Mouse (Mus musculus): ENCODE measurements at regions not wholly inside any gene's neighbourhood (a gene's known extent, or its start where the extent isn't known, plus 50 kb on each side); places are given as distances from the start of the nearest gene placed in this dataset.

GRCm38 (mm10) chr1:138909654-138910053, 53.0 kb upstream of the 2310009B15Rik start:
- no peak for TF ChIP-seq MYOG (IDR thresholded peaks at IDR 0.05; ENCODE audit: control insufficient read depth in 1 of 3, insufficient read depth in 1 of 3, insufficient read length in 2 of 3, low read depth in 2 of 3)
- TF ChIP-seq MAX (IDR thresholded peaks at IDR 0.05; ENCODE audit: low read depth): no peak
- no peak for TF ChIP-seq MYOD1 (IDR thresholded peaks at IDR 0.05; ENCODE audit: control insufficient read depth in 1 of 3, insufficient read length in 2 of 3, low read depth in 2 of 3)
- TF ChIP-seq USF1 (IDR thresholded peaks at IDR 0.05; ENCODE audit: low read depth): no peak
- no peak for TF ChIP-seq POLR2A (IDR thresholded peaks at IDR 0.05; ENCODE audit: insufficient read length, low read depth)
- no peak for TF ChIP-seq POLR2AphosphoS2 (IDR thresholded peaks at IDR 0.05; ENCODE audit: insufficient read length, low read depth)
- no peak for TF ChIP-seq TCF12 (IDR thresholded peaks at IDR 0.05; ENCODE audit: insufficient read depth, poor library complexity, severe bottlenecking)
- TF ChIP-seq TCF3 (IDR thresholded peaks at IDR 0.05; ENCODE audit: insufficient read length, low read depth): no peak
- no peak for TF ChIP-seq CEBPB (IDR thresholded peaks at IDR 0.05; ENCODE audit: insufficient read depth, poor library complexity, severe bottlenecking)
- TF ChIP-seq SRF (IDR thresholded peaks at IDR 0.05; ENCODE audit: control insufficient read depth, insufficient read length, low read depth): no peak
